Mouse (Mus musculus) kidney, embryonic 15.5 days (tissue): ENCODE data around the gene Tmem117. TPM values are rescaled to one million over a fixed set of nuclear protein-coding genes. Genes with fewer than 3 reads are reported as not detected.

Experiments
- ATAC-seq: fragments of 200-750 bp; cut with Nextera tagmentation; replicated peaks from 2 replicates; pipeline ENCODE4 v1.8.0; 2017; ENCODE audit warnings: moderate TSS enrichment; ENCODE audit not compliant: low FRiP score
- H3K27ac ChIP-seq: fragments of 300-500 bp; sonication (generic); 2 replicates; pipeline ENCODE4 v1.5.1; 2015; ENCODE audit warnings: mild to moderate bottlenecking, inconsistent platforms
- H3K27me3 ChIP-seq: fragments of 300-500 bp; sonication (generic); 2 replicates; pipeline ENCODE4 v1.6.1; 2015; ENCODE audit warnings: inconsistent platforms
- H3K36me3 ChIP-seq: fragments of 300-500 bp; sonication (generic); 2 replicates; pipeline ENCODE4 v1.6.1; 2015; ENCODE audit warnings: inconsistent platforms
- H3K4me1 ChIP-seq: fragments of 300-500 bp; sonication (generic); 2 replicates; pipeline ENCODE4 v1.6.1; 2015; ENCODE audit warnings: inconsistent platforms
- H3K4me2 ChIP-seq: fragments of 300-500 bp; sonication (generic); 2 replicates; pipeline ENCODE4 v1.6.1; 2015; ENCODE audit warnings: moderate library complexity, mild to moderate bottlenecking, inconsistent platforms
- H3K4me3 ChIP-seq: fragments of 300-500 bp; sonication (generic); replicated peaks from 2 replicates; pipeline ENCODE4 v1.5.1; 2015; ENCODE audit warnings: mild to moderate bottlenecking, inconsistent platforms
- H3K9ac ChIP-seq: fragments of 300-500 bp; sonication (generic); 2 replicates; pipeline ENCODE4 v1.6.1; 2015; ENCODE audit warnings: mild to moderate bottlenecking, inconsistent platforms
- H3K9me3 ChIP-seq: fragments of 300-500 bp; sonication (generic); replicated peaks from 2 replicates; pipeline ENCODE4 v1.6.1; 2016; ENCODE audit warnings: inconsistent platforms
- WGBS: fragments of 180-500 bp; shearing (Covaris S2); methylation state at CpG from one replicate; pipeline ENCODE4 v1.1.7; 2015; ENCODE audit warnings: mixed read lengths; 5-methylcytosine and 5-hydroxymethylcytosine counted together
- polyA plus RNA-seq: library from polyadenylated mRNA; unstranded; fragments of >200 nt; fragmentation: Nextera tagmentation; extraction: Ambion mirVana; gene quantifications from 2 replicates; pipeline ENCODE4 v1.2.1, GENCODE M21; 2015

Gene Tmem117
- 8.7 and 8.8 TPM in 2 replicates for polyA plus RNA-seq

DNA sequence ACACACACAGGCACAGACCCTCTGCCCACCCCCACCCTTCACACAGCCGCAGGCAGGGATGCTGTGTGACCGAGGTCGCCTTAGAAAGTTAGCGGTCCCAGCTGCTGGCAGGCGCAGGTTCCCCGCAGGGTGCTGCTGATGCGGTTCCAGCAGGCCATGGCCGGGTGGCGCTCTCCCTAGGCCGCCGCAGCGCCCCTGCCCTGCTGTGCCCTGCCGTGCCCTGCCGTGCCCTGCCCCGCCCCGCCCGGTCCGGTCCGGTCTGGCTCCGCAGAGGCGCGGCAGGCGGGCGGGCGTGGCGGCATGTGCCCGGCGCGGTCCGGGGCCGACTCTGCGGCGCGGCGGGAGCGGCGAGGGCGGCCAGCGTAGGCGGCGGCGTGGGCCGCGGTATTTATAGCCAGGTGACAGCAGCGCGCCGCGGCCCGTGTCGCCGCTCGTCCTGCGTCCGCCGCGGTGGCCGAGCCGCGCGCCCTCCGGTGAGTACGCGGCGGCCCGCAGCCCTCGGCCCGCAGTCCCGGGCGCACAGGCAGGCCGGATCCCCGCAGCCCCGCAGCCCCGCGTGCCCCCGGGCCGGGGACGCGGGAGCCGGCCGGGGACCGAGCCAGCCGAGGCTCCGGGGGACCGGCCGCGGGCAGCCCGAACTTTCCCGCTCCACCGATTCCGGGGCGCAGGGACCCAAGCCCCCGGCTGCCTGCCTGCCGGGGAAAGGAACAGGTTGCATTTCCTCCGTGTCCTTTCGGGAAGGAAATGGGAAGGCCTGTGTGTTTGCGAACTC lies at the start of gene Tmem117:
Gene Tmem117, plus strand, starts transcription at position 403 of the 772 bp plus-strand sequence.
- WGBS: 1% methylated on average over 81 of the region's 96 CpGs
- Histone ChIP-seq H3K4me1 (peaks cover 7% of the 10 kb centered on the region), H3K4me2 (peak within 1 kb of the TSS; percentile 99), H3K27me3 (peaks cover 20% of the 10 kb centered on the region), H3K4me3 (peak within 1 kb of the TSS; percentile 65), H3K27ac (no peak within 1 kb of the TSS), H3K9ac (peak within 1 kb of the TSS; percentile 62), H3K36me3 (no peaks in the 10 kb centered on the region), H3K9me3 (no peaks in the 10 kb centered on the region)
- peak; percentile 89 for ATAC-seq

DNA sequence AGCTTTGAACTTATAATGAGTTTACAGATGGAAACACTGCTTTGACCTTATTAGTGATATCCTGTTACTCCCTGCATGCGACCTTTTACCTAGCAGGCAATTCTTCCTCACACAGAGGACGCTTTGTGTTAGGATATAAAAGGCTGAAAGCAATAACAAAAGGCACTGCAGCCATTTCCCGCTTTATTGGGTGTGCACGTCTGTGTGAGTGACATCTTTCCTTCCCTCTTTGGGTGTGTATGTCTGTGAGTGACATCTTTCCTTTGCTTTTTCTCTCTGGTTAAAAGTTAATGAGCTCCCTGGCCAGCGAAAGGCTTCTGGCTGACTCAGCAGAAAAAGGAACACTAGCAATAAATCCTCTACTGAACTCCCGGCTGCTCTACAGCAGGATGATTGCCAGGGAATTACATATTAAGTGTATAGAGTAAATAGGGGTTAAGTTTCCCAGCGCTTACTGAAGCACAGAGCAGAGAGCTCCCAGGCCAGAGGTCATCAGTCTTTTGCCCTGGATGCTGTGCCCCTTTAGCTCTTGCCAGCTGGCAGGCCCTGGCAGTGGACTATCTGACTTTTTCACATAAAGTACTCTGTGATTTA lies 46.9 kb upstream of the Tmem117 start:
- Histone ChIP-seq H3K4me2 (no peak overlapping the region), H3K4me3 (no peak overlapping the region), H3K27ac (peak overlapping the region; percentile 11), H3K9ac (no peak overlapping the region), H3K27me3 (no peaks in the 10 kb centered on the region), H3K4me1 (0 out of 2 replicates have a peak, but pooled peaks cover 8% of the 10 kb centered on the region), H3K9me3 (no peaks in the 10 kb centered on the region), H3K36me3 (peaks cover 79% of the 10 kb centered on the region)
- 30% methylated on average over 7 of the region's 7 CpGs for WGBS
- ATAC-seq: peak; percentile 69; the same call in 1 of the 2 replicates

DNA sequence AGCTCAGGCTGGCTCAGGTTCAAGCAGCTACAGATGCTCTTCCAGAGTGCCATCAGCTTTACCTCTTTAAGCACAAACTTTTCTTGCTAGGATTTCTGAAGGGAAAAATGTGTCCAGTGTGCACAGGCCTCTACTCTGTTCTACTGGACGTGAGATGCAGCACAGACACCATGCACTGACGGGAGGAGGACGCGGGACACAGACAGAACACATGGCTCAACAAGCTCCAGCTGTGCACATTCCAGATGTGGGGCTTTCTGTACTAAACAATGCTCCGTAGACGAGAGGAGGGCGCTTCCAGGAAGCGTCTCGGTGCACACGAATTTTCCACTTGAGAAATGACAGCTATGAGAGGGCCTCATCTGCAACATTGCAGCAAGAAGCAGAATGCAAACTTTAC lies 45.9 kb upstream of the Tmem117 start:
- Histone ChIP-seq H3K9ac (no peak overlapping the region), H3K4me1 (peaks cover 13% of the 10 kb centered on the region), H3K4me2 (no peak overlapping the region), H3K27me3 (no peaks in the 10 kb centered on the region), H3K9me3 (no peaks in the 10 kb centered on the region), H3K27ac (peak overlapping the region; percentile 11; the same call in 1 of the 2 replicates), H3K4me3 (no peak overlapping the region), H3K36me3 (peaks cover 77% of the 10 kb centered on the region)
- ATAC-seq: no peak
- 80% methylated on average over 10 of the region's 10 CpGs for WGBS

DNA sequence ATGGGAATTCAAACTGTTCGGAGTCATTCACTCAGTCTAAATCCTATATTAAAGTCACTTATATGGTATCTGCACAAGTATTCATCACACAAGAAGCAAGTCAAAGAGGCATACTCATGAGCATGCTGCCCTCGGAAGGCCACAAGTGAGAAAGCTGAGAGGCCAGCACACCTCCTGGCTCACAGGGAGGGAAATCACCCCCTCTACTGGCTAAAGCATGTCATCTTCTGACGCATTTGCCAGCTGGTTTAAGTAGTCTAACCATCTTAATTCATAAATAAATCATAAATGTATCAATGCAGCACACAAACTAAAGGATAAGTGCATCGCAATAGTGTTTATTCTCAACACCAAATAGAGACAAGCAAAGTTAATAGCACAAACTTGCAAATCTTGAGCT lies 44.3 kb upstream of the Tmem117 start:
- Histone ChIP-seq H3K27me3 (no peaks in the 10 kb centered on the region), H3K27ac (no peak overlapping the region), H3K4me1 (peaks cover 19% of the 10 kb centered on the region), H3K4me2 (no peak overlapping the region), H3K36me3 (peaks cover 63% of the 10 kb centered on the region), H3K4me3 (no peak overlapping the region), H3K9ac (no peak overlapping the region), H3K9me3 (no peaks in the 10 kb centered on the region)
- no peak for ATAC-seq
- WGBS: 92% methylated on average over 4 of the region's 4 CpGs

DNA sequence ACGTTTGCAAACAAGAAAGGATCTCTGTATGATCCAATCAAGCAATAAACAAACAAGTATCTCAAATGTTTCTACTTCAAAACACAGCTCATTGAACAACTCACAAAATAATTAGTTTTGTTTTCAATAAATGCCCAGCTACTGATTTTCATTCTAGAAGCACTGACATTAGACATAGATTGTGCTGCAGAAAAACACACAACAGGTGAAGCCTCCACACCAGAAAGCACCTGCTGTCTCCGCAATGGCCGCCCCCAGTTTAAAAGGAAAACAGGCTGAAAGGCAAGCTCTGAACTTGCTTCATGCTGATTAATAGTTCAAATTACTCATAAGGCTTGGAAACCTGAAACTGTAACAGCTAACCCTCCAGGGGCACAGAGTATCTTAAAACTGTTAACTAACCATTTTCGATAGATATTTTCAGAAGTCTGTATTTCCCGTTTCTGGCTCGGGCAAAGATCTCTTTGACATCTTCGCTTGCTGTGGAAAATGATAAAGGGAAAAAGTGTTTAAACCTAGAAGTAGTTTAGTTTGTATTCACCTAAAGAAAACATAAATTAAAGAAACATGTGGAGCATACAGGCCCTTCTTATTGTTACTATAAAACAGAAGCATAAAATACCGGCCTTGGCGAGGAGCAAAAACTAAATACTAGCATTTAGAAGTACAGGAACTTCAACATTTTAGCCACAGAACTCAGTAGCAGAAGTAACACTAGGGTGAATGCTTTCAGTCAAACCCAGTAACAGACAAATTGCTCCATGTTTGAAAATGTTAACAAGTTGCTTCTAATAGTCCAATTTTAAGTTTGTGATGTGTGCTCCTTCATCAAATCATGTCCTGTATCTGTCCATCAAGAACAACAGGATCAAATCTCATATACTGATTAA lies 41.0 kb upstream of the Tmem117 start:
- WGBS: 79% methylated on average over 9 of the region's 9 CpGs
- Histone ChIP-seq H3K4me1 (peaks cover 21% of the 10 kb centered on the region), H3K27me3 (no peaks in the 10 kb centered on the region), H3K4me3 (no peak overlapping the region; the same call in 1 of the 2 replicates), H3K4me2 (peak overlapping the region; percentile 69), H3K9ac (0 out of 2 replicates have a peak overlapping the region, but pooled peaks have one; percentile 31), H3K36me3 (peaks cover 33% of the 10 kb centered on the region), H3K9me3 (no peaks in the 10 kb centered on the region), H3K27ac (no peak overlapping the region)
- no peak for ATAC-seq

DNA sequence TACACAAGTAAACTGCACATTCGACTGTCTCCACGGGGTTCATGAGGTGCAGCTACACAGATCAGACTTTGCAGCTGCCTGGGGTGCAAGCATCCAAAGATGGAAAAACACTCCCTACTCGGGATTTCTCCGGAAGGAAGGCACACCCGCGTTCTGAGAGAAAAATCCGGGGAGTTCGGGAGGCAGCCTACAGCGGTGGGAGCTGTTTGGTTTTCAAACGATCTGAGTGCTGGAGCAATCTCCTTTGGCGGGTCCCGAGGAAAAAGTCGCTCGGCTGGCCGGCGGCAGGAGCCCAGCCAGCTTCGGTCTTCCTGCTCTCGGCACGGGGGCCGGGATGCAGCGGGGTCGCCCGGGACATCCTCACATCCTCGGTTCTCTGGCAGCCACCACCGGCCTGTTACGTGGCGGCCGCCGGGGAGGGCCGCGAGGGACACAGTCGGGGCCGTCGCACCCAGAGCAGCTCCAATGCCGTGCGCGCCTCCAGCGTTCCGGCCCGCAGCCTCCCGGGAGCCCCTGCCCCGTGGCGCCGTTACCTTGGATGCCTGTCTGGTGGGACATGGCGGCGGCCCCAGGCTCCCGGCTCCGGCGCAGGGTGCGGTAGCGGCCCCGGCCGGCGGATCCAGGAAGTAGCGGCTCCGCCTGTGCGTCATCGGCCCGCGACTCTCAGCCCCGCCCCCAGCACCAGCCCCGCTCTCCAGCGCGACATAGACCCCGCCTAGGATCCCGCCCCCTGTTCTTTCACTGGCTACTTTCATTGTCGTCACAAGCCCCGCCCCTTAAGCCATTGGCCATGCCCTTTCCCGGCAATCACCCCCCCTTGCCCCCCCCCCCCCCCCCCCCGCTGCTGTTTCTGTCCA lies 39.6 kb upstream of the Tmem117 start, which contains the start of gene Twf1:
Gene Twf1, minus strand, starts transcription at position 671 of the 857 bp plus-strand sequence.
- Histone ChIP-seq H3K9me3 (no peaks in the 10 kb centered on the region), H3K27ac (peak within 1 kb of the TSS; percentile 82), H3K9ac (peak within 1 kb of the TSS; percentile 96), H3K4me1 (peaks cover 19% of the 10 kb centered on the region), H3K4me2 (peak within 1 kb of the TSS; percentile 69), H3K27me3 (no peaks in the 10 kb centered on the region), H3K4me3 (peak within 1 kb of the TSS; percentile 98), H3K36me3 (peaks cover 20% of the 10 kb centered on the region)
- ATAC-seq: peak; percentile 99
- under 1% methylated on average over 57 of the region's 70 CpGs for WGBS

DNA sequence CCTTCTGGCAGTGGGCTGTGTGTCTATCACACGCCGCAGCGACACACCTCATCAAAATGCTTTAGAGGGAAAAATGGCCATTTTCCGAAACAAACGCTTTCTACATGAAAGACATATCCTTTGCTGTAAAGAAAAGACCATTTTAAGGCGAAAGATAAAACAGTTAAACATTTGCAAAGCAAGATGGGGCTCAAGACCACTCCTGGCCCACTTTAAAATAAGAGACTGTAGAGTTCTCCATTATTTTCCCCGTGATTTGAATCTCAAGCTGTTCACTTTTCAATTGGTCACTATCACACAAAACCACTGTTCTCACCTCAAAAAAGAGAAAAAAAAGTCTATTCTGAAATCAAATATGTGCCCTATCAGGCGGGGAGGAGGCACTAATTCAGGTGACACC lies 38.9 kb upstream of the Tmem117 start:
- peaks cover 13% of the 10 kb centered on the region for H3K36me3 ChIP-seq
- no peaks in the 10 kb centered on the region for H3K9me3 ChIP-seq
- H3K9ac ChIP-seq: 0 out of 2 replicates have a peak overlapping the region, but pooled peaks have one; percentile 17
- peak overlapping the region; percentile 66; the same call in 1 of the 2 replicates for H3K27ac ChIP-seq
- peak; percentile 31; the same call in 1 of the 2 replicates for ATAC-seq
- WGBS: 14% methylated on average over 8 of the region's 8 CpGs
- H3K27me3 ChIP-seq: no peaks in the 10 kb centered on the region
- H3K4me3 ChIP-seq: peak overlapping the region; percentile 98
- peaks cover 19% of the 10 kb centered on the region for H3K4me1 ChIP-seq
- peak overlapping the region; percentile 57 for H3K4me2 ChIP-seq

DNA sequence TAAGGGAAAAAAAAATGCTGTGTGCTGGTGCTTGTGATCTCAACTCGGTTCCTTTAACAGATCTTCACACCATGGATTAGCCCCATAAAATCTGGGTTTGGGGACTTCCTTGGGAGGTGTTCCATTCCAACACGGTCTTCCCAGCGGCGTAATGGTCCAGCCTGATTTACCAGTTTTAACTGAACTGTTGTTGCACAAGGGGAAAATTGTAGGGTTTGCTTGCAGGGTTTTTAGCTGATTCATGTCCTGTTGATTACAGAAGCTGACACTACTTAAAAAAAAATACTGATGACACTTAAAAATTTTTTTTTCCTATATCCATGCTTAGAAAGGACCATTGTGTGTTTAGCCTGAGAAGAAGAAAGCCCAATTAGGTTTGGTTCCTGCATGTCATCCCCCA lies 37.7 kb upstream of the Tmem117 start:
- Histone ChIP-seq H3K27ac (no peak overlapping the region), H3K9ac (no peak overlapping the region), H3K9me3 (no peaks in the 10 kb centered on the region), H3K27me3 (no peaks in the 10 kb centered on the region), H3K4me3 (no peak overlapping the region), H3K4me2 (no peak overlapping the region), H3K4me1 (peaks cover 19% of the 10 kb centered on the region), H3K36me3 (peaks cover under 1% of the 10 kb centered on the region; the same call in 1 of the 2 replicates)
- no peak for ATAC-seq
- 33% methylated on average over 4 of the region's 4 CpGs for WGBS

DNA sequence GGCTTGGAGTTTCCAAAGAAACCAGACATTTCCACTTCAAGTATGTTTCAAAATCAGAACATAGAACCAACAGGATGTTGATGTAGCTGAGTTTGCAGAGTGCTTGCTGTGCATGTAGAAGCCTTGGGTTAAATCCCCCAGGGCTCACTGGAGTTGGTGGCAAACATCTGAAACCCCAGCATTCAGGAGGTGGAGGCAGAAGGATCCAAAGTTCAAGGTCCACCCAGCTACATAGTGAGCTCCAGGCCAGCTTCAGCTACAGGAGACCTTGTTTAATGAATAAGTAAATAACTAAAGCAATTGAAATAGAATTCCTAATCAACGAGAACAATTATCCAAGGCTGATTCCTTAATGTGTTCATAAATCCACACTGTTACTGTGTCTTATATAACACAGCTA lies 35.4 kb upstream of the Tmem117 start:
- Histone ChIP-seq H3K36me3 (no peaks in the 10 kb centered on the region), H3K27ac (no peak overlapping the region), H3K4me2 (no peak overlapping the region), H3K27me3 (no peaks in the 10 kb centered on the region), H3K4me3 (no peak overlapping the region), H3K9ac (no peak overlapping the region), H3K9me3 (no peaks in the 10 kb centered on the region), H3K4me1 (peaks cover 12% of the 10 kb centered on the region)
- no peak for ATAC-seq
- 64% methylated on average over 1 of the region's 1 CpGs for WGBS

DNA sequence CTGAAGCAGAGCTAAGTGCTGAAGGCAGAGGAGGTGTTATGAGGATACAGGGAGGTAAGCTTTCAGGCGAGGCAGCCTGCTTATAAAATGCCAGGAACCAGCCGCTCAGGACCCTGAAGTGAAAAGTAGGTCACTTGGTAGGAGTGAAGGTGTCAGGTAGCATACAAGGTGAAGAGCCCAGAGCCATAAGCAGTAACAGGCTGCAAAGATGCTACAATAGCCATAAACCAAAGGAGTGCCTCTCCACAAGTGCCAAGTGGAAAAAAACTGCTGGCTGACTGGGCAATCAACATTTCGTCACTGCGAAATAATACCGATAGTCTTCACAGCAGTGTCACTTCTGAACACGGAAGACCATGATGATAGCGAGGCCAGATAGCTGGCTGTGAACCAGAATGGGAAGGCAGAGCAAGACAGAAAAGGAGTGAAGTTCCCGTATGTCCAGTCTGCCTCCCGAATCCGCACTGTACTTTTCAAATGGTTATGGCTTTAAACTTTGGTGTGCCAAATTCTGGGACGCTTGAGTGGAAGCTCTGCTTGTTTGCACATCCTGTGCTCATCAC lies 28.8 kb upstream of the Tmem117 start:
- 58% methylated on average over 11 of the region's 11 CpGs for WGBS
- Histone ChIP-seq H3K36me3 (no peaks in the 10 kb centered on the region), H3K4me1 (peaks cover 12% of the 10 kb centered on the region), H3K4me2 (no peak overlapping the region), H3K4me3 (no peak overlapping the region), H3K27ac (no peak overlapping the region), H3K27me3 (no peaks in the 10 kb centered on the region), H3K9ac (no peak overlapping the region), H3K9me3 (no peaks in the 10 kb centered on the region)
- no peak for ATAC-seq

DNA sequence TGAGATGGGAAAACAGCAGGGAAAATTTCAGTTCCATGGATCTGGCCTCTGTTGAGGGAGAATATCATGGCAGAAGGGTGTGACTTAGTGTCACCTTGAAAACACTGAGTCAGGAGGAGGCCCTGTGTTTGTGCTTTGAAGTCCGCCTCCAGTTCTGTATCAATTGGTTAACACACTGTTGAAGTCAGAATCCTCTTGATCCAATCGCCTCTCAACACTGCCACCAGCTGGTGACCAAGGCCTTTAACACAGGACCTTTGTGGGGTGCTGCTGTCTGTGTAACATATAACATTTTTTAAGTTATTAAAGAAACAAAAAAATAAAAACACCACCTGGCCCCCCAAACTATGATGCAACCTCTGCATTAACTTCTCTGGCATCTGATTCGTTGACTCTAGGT lies 27.7 kb upstream of the Tmem117 start:
- Histone ChIP-seq H3K27ac (no peak overlapping the region), H3K9ac (no peak overlapping the region), H3K4me1 (peaks cover 12% of the 10 kb centered on the region), H3K9me3 (no peaks in the 10 kb centered on the region), H3K4me3 (no peak overlapping the region), H3K4me2 (no peak overlapping the region), H3K36me3 (no peaks in the 10 kb centered on the region), H3K27me3 (no peaks in the 10 kb centered on the region)
- 0 out of 2 replicates have a peak, but pooled peaks have one; percentile 52 for ATAC-seq
- WGBS: 33% methylated on average over 3 of the region's 3 CpGs
